Mouse (Mus musculus) stomach, embryonic 14.5 days (tissue): ENCODE measurements around the gene Plod1. TPM values are rescaled to one million over a fixed set of nuclear protein-coding genes. Genes with fewer than 3 reads are reported as not detected.

ENCODE experiments used
- ATAC-seq: fragments of 200-750 bp; cut with Nextera tagmentation; 2 replicates; pipeline ENCODE4 v1.8.0; 2017; ENCODE audit warnings: low read depth, moderate TSS enrichment; ENCODE audit not compliant: insufficient number of reproducible peaks, insufficient read depth, low FRiP score
- H3K27ac ChIP-seq: fragments of 300-500 bp; sonication (generic); 2 replicates; pipeline ENCODE4 v1.5.1; 2014; ENCODE audit warnings: mild to moderate bottlenecking, low read length, moderate library complexity, mixed read lengths
- H3K27me3 ChIP-seq: fragments of 300-500 bp; sonication (generic); 2 replicates; pipeline ENCODE4 v1.6.1; 2014; ENCODE audit warnings: low read length, control low read depth, mixed read lengths; ENCODE audit not compliant: control insufficient read depth, insufficient read depth
- H3K36me3 ChIP-seq: fragments of 300-500 bp; sonication (generic); 2 replicates; pipeline ENCODE4 v1.6.1; 2014; ENCODE audit warnings: mild to moderate bottlenecking, control low read depth, low read length, moderate library complexity, mixed read lengths; ENCODE audit not compliant: control insufficient read depth, insufficient read depth
- H3K4me1 ChIP-seq: fragments of 300-500 bp; sonication (generic); 2 replicates; pipeline ENCODE4 v1.6.1; 2014; ENCODE audit warnings: low read length, control low read depth, mixed read lengths; ENCODE audit not compliant: control insufficient read depth, insufficient read depth
- H3K4me2 ChIP-seq: fragments of 300-500 bp; sonication (generic); replicated peaks from 2 replicates; pipeline ENCODE4 v1.6.1; 2014; ENCODE audit warnings: low read depth, low read length, control low read depth
- H3K4me3 ChIP-seq: fragments of 300-500 bp; sonication (generic); 2 replicates; pipeline ENCODE4 v1.5.1; 2014; ENCODE audit warnings: low read depth, low read length, control low read depth
- H3K9ac ChIP-seq: fragments of 300-500 bp; sonication (generic); replicated peaks from 2 replicates; pipeline ENCODE4 v1.6.1; 2014; ENCODE audit warnings: low read depth, mild to moderate bottlenecking, control low read depth, low read length, moderate library complexity, mixed read lengths
- H3K9me3 ChIP-seq: fragments of 300-500 bp; sonication (generic); 2 replicates; pipeline ENCODE4 v1.6.1; 2016; ENCODE audit warnings: low read depth, low read length, control low read depth; ENCODE audit not compliant: control insufficient read depth
- WGBS: fragments of 180-500 bp; shearing (Covaris S2); extraction: QIAGEN DNeasy Blood & Tissue Kit; methylation state at CpG from one replicate; pipeline ENCODE4 v1.1.7; 2014; 5-methylcytosine and 5-hydroxymethylcytosine counted together
- polyA plus RNA-seq: library from polyadenylated mRNA; unstranded; fragments of >200 nt; fragmentation: Nextera tagmentation; extraction: Ambion mirVana; gene quantifications from 2 replicates; pipeline ENCODE4 v1.2.1, GENCODE M21; 2014

Plod1 gene
- polyA plus RNA-seq, 1 experiment from 2014 or later = 53.0 TPM

- no peak overlapping the region for H3K27ac ChIP-seq
- WGBS = 56% methylated on average over 3 of the region's 3 CpGs
- peaks cover 11% of the 10 kb centered on the region; the same call in 1 of the 2 replicates for H3K4me1 ChIP-seq
- no peak overlapping the region for H3K4me3 ChIP-seq
- no peak overlapping the region for H3K9ac ChIP-seq
- H3K4me2 ChIP-seq = no peak overlapping the region
- no peaks in the 10 kb centered on the region for H3K36me3 ChIP-seq
- no peak for ATAC-seq
- no peaks in the 10 kb centered on the region for H3K27me3 ChIP-seq
- no peaks in the 10 kb centered on the region for H3K9me3 ChIP-seq
These were observed 2.4 kb downstream of the Plod1 start for GRCm38 (mm10) chr4:147934134-147934533.

GRCm38 (mm10) chr4:147930946-147931345 is 5.6 kb downstream of the Plod1 start:
- Histone ChIP-seq H3K27ac (no peak overlapping the region), H3K9me3 (no peaks in the 10 kb centered on the region), H3K4me3 (no peak overlapping the region), H3K4me1 (peaks cover 4% of the 10 kb centered on the region; the same call in 1 of the 2 replicates), H3K4me2 (no peak overlapping the region), H3K9ac (no peak overlapping the region), H3K36me3 (no peaks in the 10 kb centered on the region), H3K27me3 (no peaks in the 10 kb centered on the region)
- 93% methylated on average over 14 of the region's 14 CpGs for WGBS
- ATAC-seq = no peak

- WGBS = 79% methylated on average over 7 of the region's 7 CpGs
These were observed 8.0 kb downstream of the Plod1 start for GRCm38 (mm10) chr4:147928540-147928939.

GRCm38 (mm10) chr4:147928136-147928535 is 8.4 kb downstream of the Plod1 start:
- H3K36me3 ChIP-seq = no peaks in the 10 kb centered on the region; the same call in none of the 2 replicates
- no peak overlapping the region for H3K4me2 ChIP-seq
- H3K27me3 ChIP-seq = no peaks in the 10 kb centered on the region
- WGBS = 25% methylated on average over 9 of the region's 9 CpGs
- H3K4me3 ChIP-seq = no peak overlapping the region
- no peak overlapping the region for H3K27ac ChIP-seq
- no peak; the same call in 1 of the 2 replicates for ATAC-seq
- H3K4me1 ChIP-seq = no peaks in the 10 kb centered on the region
- H3K9me3 ChIP-seq = no peaks in the 10 kb centered on the region
- H3K9ac ChIP-seq = no peak overlapping the region

More at GRCm38 (mm10) chr4:147928540-147928939, 8.0 kb downstream of the Plod1 start:
- Histone ChIP-seq H3K9ac (no peak overlapping the region), H3K4me2 (no peak overlapping the region), H3K27ac (no peak overlapping the region), H3K36me3 (no peaks in the 10 kb centered on the region; the same call in none of the 2 replicates), H3K4me3 (no peak overlapping the region), H3K9me3 (no peaks in the 10 kb centered on the region), H3K4me1 (no peaks in the 10 kb centered on the region), H3K27me3 (no peaks in the 10 kb centered on the region)
- ATAC-seq = no peak

GRCm38 (mm10) chr4:147927705-147928104 is 8.9 kb downstream of the Plod1 start:
- H3K27me3 ChIP-seq = no peaks in the 10 kb centered on the region
- H3K4me1 ChIP-seq = no peaks in the 10 kb centered on the region
- H3K9ac ChIP-seq = no peak overlapping the region
- no peak overlapping the region for H3K27ac ChIP-seq
- H3K36me3 ChIP-seq = no peaks in the 10 kb centered on the region; the same call in none of the 2 replicates
- no peak for ATAC-seq
- no peak overlapping the region for H3K4me2 ChIP-seq
- 42% methylated on average over 8 of the region's 8 CpGs for WGBS
- no peaks in the 10 kb centered on the region for H3K9me3 ChIP-seq
- H3K4me3 ChIP-seq = no peak overlapping the region

GRCm38 (mm10) chr4:147922341-147922740 is 14.2 kb downstream of the Plod1 start:
- H3K9ac ChIP-seq = no peak overlapping the region
- no peaks in the 10 kb centered on the region for H3K27me3 ChIP-seq
- no peaks in the 10 kb centered on the region; the same call in none of the 2 replicates for H3K36me3 ChIP-seq
- WGBS = 75% methylated on average over 11 of the region's 11 CpGs
- no peak overlapping the region for H3K4me3 ChIP-seq
- H3K27ac ChIP-seq = no peak overlapping the region
- H3K4me1 ChIP-seq = no peaks in the 10 kb centered on the region
- H3K4me2 ChIP-seq = no peak overlapping the region
- no peaks in the 10 kb centered on the region for H3K9me3 ChIP-seq
- no peak for ATAC-seq

- no peaks in the 10 kb centered on the region for H3K9me3 ChIP-seq
- ATAC-seq = no peak
- no peaks in the 10 kb centered on the region for H3K4me1 ChIP-seq
- 33% methylated on average over 10 of the region's 10 CpGs for WGBS
- H3K4me3 ChIP-seq = no peak overlapping the region
- no peaks in the 10 kb centered on the region; the same call in none of the 2 replicates for H3K36me3 ChIP-seq
- H3K27me3 ChIP-seq = no peaks in the 10 kb centered on the region
- H3K27ac ChIP-seq = no peak overlapping the region
- H3K4me2 ChIP-seq = no peak overlapping the region
- no peak overlapping the region for H3K9ac ChIP-seq
These were observed 15.6 kb downstream of the Plod1 start for GRCm38 (mm10) chr4:147920973-147921372.

- Histone ChIP-seq H3K9ac (no peak overlapping the region), H3K27ac (no peak overlapping the region), H3K9me3 (no peaks in the 10 kb centered on the region), H3K4me1 (no peaks in the 10 kb centered on the region), H3K27me3 (no peaks in the 10 kb centered on the region), H3K4me2 (no peak overlapping the region), H3K36me3 (peaks cover 4% of the 10 kb centered on the region), H3K4me3 (no peak overlapping the region)
- ATAC-seq = no peak
- WGBS = 56% methylated on average over 7 of the region's 7 CpGs
These were observed 18.0 kb downstream of the Plod1 start for GRCm38 (mm10) chr4:147918459-147919121.

GRCm38 (mm10) chr4:147909486-147909885 is 27.1 kb downstream of the Plod1 start:
- Histone ChIP-seq H3K27ac (no peak overlapping the region), H3K36me3 (peaks cover 2% of the 10 kb centered on the region), H3K4me3 (no peak overlapping the region), H3K4me2 (no peak overlapping the region), H3K9ac (no peak overlapping the region), H3K27me3 (no peaks in the 10 kb centered on the region), H3K9me3 (no peaks in the 10 kb centered on the region), H3K4me1 (no peaks in the 10 kb centered on the region)
- WGBS = 90% methylated on average over 5 of the region's 5 CpGs
- no peak for ATAC-seq
